Mouse (Mus musculus) kidney, adult 9 months (tissue): ENCODE data around the gene 5730522E02Rik.

Source experiments
- DNase-seq: peaks from one replicate; pipeline ENCODE4 v3.0.0; 2022

The 5730522E02Rik gene

DNA sequence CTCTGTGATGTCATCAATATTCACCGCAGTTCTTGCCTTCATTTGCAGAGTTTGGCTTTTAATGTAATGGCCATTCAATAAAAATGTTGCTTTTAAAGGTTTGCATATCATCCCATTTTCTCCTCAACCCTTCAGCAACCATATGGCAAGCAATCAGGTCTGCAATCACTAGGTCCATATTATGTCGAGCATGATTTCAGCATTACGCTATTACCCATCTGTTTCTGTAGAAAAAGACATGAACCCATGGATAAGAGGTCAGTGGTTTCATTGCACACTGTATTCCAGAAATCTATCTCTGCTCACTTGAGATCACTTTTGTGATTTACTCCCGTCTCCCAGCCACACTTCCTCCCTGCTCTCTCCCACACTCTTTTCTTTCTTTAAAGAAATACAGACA, 213.1 kb downstream of the 5730522E02Rik start:
- DNase-seq = no peak

- no peak for DNase-seq
Observed at GRCm38 (mm10) chr11:25994128-25994527, 216.4 kb downstream of the 5730522E02Rik start.

- DNase-seq = no peak
Observed at GRCm38 (mm10) chr11:25992216-25992615, 218.3 kb downstream of the 5730522E02Rik start.

- DNase-seq = no peak
Observed at GRCm38 (mm10) chr11:25978736-25979276, 231.8 kb downstream of the 5730522E02Rik start.

DNA sequence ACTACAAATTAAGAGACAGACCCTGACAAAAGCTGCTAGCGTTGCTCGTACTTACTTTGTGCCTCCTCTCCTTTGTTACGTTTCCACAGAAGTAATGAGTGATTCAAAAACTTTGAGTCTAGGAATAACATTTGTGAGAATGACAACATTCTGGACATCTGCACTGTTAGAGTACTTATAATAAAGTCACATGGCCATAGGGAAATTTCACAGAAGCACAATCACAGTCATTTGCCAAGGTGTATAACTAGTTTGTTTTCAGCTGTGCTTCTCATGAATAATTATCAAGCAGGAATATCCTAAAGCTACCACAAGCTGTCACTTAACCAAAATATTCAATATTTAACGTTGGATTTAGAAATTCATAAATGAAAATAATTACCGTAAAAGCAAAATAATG, 269.1 kb downstream of the 5730522E02Rik start:
- no peak for DNase-seq

GRCm38 (mm10) chr11:25940716-25941294, 269.8 kb downstream of the 5730522E02Rik start:
- DNase-seq = no peak

DNA sequence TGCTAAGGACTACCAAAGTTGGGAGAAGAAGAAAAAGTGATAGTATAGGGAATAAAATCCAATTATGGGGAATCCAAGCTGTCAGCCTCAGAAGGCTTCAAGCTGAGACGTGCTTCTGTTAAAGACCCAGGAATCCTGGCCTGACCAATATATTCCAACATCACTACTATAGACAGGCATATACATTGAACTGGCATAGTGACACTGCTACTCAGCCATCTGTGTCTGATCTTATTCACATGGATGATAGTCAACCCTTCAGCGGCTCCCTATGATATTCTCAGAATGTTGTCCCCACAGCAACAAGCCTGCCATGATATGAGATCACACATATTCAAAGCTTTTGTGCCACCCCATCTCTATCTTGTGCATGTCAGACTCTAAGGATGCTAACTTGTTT, 284.3 kb downstream of the 5730522E02Rik start:
- no peak for DNase-seq

DNA sequence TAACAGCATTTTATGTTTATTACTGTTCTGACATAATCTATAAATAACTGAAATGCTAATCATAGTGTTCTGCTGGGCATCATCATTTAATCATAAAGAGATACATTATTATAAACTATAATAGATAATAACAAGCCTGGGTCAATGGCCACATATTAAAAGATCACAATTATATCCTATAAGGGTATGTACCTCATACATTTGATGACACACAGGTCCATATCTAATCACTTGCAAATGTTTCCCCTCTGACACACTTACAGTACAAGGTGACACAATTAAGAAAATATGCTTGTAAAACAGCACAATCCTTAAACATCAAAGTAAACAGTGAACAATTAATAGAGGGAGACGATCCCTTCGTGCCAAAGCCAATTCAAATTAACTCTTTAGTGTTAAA, 308.2 kb downstream of the 5730522E02Rik start:
- no peak for DNase-seq

- DNase-seq = no peak
Observed at GRCm38 (mm10) chr11:25901666-25902065, 308.9 kb downstream of the 5730522E02Rik start.

DNA sequence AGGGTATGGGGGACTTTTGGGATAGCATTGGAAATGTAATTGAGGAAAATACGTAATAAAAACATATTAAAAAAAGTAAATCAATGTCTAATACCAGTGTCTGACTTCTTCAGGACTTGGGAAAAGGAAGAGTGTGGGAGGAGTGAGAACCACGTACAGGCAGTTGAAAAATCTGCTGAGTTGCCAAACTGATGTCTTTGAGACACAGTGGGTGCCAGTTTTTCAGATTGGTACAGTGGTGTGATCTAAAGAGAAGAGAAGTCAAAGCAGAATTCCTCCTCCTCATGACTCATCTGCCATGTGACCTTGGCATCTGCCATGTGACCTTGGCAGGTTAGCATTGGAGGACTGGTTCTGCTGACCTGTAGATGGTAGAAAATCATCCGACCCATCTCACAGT, 316.7 kb downstream of the 5730522E02Rik start:
- DNase-seq = no peak

GRCm38 (mm10) chr11:25872983-25873382, 337.6 kb downstream of the 5730522E02Rik start:
- no peak for DNase-seq

DNA sequence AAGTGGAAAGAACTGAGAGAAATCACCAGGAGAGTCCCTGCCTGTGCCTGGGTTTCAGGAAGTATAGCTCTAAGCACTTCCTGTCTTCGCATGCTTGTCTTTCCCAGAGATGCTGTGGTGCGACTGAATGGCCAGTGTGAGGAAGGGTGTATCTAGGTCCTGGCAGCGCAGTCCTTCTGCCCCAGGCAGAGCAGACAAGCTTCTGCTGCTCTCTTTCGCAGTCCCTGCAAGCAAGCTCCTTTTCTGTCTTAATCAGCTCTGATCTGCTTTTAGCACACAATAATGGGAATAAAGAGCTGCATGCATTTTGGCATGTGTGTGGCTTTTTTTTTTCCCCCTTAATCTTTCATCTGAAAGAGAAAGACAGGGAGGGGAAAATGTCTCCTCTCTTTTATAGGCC, 338.2 kb downstream of the 5730522E02Rik start:
- DNase-seq = no peak

- no peak for DNase-seq
Observed at GRCm38 (mm10) chr11:25866292-25866691, 344.3 kb downstream of the 5730522E02Rik start.

GRCm38 (mm10) chr11:25862686-25863085, 347.9 kb downstream of the 5730522E02Rik start:
- DNase-seq = peak; percentile 51

GRCm38 (mm10) chr11:25856629-25857568, 353.7 kb downstream of the 5730522E02Rik start:
- DNase-seq = no peak

DNA sequence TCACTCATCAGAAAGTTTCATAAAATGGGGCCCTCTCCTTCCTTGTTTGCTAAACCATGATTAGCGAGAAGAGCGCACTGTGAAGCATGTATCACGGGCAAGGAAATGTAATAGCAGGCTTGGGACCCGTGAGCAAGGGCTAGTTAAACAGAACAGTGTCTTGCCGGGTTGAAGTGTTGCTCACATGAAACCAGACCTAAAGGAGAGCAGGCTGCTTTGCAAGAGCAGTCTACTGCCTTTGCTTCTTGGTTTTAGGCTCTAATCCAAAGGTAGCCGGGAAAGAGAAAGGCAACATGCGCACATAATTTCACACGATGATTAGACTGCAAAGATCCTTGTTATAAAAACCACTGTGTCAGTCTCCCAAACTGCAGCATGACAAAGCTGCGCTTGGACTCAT, 354.8 kb downstream of the 5730522E02Rik start:
- no peak for DNase-seq

DNA sequence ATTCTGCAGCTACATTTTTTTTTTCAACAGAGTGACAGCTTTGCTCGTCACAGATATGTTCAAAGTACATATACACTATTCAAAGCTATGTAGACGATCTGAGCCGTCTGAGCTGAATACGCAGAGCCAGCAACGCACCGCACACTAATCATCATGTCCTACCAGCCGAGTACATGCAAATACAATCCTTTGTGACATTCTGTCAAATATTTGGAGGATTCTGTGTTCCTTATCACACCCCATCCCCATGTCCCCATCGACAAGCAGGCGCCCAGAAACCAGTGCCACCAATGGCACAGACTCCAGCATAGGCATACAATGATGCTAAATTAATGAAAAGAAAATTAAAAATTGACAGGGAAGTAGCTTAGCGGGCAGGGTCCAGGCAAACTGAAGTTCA, 356.3 kb downstream of the 5730522E02Rik start:
- no peak for DNase-seq

DNA sequence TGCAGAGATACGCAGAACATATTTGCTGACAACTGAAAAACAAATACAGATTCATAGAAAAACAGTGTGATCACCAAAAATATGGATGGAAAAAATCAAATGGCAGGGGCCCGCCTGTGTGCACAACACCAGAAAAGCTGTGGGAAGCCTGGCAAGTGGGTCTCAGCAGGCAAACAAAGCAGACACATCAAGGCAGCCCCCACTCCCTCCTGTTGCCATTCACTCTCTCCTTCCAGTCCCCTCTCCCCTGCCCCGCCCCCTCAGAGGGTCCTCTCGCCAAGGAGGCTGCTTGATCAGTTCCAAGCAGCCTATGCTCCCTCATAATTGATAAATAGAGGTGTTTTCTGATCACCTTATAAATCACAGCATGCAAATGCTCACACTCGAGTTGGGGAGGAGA, 357.5 kb downstream of the 5730522E02Rik start:
- DNase-seq = no peak

GRCm38 (mm10) chr11:25848824-25849644, 361.5 kb downstream of the 5730522E02Rik start:
- no peak for DNase-seq

GRCm38 (mm10) chr11:25838451-25838850, 372.1 kb downstream of the 5730522E02Rik start:
- DNase-seq = no peak

- DNase-seq = no peak
Observed at GRCm38 (mm10) chr11:25819789-25820188, 390.8 kb downstream of the 5730522E02Rik start.

DNA sequence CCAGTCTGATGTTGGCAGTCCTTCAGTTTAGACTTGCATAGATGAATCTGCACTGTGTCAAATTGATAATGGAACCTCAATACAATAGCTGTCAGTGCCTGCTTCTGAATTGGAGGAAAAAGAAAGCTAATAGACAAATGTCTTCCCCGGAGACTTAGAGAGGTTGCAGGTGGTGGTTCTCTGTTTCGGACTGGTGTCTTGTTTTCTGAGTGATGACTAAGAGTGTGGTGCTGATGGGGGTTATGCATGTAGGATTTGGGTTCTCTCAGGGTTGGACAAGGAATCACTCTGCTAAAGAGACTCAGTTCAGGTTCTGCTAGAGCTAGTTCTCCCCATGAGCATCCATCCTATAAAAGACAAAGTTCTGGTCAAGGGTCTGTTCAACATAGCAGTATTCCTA, 397.1 kb downstream of the 5730522E02Rik start:
- DNase-seq = no peak

DNA sequence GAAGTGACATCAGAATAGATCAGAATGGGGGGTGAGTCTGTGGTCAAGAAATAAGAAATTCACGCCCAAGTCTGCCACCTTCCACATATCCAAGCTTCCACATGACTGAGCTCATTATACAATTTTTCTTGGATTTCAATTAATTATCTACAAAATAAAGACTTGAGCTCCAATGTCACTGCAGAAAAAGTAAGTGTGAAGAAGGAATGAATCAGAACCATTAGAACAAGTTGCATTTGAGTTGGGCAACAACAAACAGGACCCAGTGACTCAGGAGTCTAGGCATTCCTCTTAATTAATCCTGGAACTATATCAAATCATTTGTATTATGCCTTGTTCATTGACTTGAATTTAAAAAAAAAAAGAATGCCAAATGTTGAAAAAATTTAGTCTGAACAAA, 422.9 kb downstream of the 5730522E02Rik start:
- no peak for DNase-seq
